15 mouse cellular contexts compared by ENCODE assay signal in the genomic region with DNA sequence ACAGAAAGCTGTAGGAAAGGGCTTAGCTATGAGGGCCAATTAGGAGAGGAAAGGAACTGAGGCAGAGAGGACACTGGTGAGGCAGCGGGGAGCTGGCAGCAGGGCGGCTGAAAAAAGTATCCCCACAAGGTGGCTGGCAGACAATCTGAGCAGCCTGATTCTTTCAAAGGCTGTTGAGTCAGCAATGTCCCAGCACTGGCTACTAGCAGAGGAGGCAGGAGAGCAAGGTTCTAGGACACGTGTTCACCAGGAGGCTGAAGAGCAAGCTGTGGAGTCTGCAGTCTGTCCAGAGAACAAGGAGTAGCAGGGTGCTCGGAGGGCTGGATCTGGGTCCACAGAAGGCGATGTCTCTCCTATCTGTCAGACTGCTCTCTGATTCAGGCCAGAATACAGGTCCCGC. TPM values are rescaled to one million over a fixed set of nuclear protein-coding genes. Genes with fewer than 3 reads are reported as not detected.
A peak's percentile ranks its signal among the peaks of the same experiment; 100 is the strongest.
DNase-seq lines count a peak whose midpoint lies in the region; ATAC-seq and TF ChIP-seq lines count a peak whose summit lies in the region.
"Had no signal": no experiment of that assay in that cellular context is flagged by ENCODE, and none has a peak within 500 bp of the region (broad histone marks: within the 10 kb centered on the region; RNA-seq: fewer than 3 reads in every experiment).

No protein-coding gene starts in this region.

- no peaks in the 10 kb centered on the region for H3K36me3 ChIP-seq in kidney, embryonic 16.5 days (ENCODE audit: insufficient read depth, low read length)
- H3K36me3 ChIP-seq in midbrain, embryonic 10.5 days: no peaks in the 10 kb centered on the region
- H3K36me3 ChIP-seq: embryonic facial prominence, embryonic 13.5 days; liver, embryonic 12.5 days had no signal

- TF ChIP-seq CTCF in left cerebral cortex, adult 2 months (IDR thresholded peaks at IDR 0.05): no peak; the same call in 1 of the 2 replicates

- peak; percentile 35 for DNase-seq in kidney, adult 18-20 months
- peak; percentile 81 for DNase-seq in cerebellum, adult 11-12 months
- peak; percentile 64 to 81 for DNase-seq in kidney, postnatal 36 days
- DNase-seq in midbrain, embryonic 10.5 days (ENCODE audit: low spot score): no peak
- no peak for DNase-seq in embryo, embryonic 10 days (ENCODE audit: low spot score)
- DNase-seq in left cerebral cortex, adult 2 months (ENCODE audit: extremely low spot score in 1 of 2, low spot score in 2 of 2): no peak
- DNase-seq: heart, postnatal 4 days; layer of hippocampus, adult 9-11 months had no signal

- 60% methylated on average over 6 of the region's 6 CpGs for WGBS in kidney, embryonic 16.5 days
- WGBS in midbrain, embryonic 10.5 days: 65% methylated on average over 6 of the region's 6 CpGs

- ATAC-seq in kidney, embryonic 16.5 days (ENCODE audit: low FRiP score, low TSS enrichment): no peak
- ATAC-seq in CD4-positive, CD25-positive, alpha-beta regulatory T cell, adult 4 months: peak; percentile 25
- ATAC-seq: liver, embryonic 12.5 days had no signal

- H3K4me1 ChIP-seq in kidney, embryonic 16.5 days (ENCODE audit: insufficient read depth, low read length): no peaks in the 10 kb centered on the region
- H3K4me1 ChIP-seq in midbrain, embryonic 10.5 days: peaks cover 3% of the 10 kb centered on the region; the same call in 1 of the 2 replicates
- H3K4me1 ChIP-seq: embryonic facial prominence, embryonic 13.5 days; liver, embryonic 12.5 days had no signal

- no peak overlapping the region for H3K4me3 ChIP-seq in kidney, embryonic 16.5 days (ENCODE audit: low read length)
- H3K4me3 ChIP-seq in midbrain, embryonic 10.5 days: no peak overlapping the region
- H3K4me3 ChIP-seq in left cerebral cortex, adult 2 months: no peak overlapping the region
- H3K4me3 ChIP-seq: embryonic facial prominence, embryonic 13.5 days; liver, embryonic 12.5 days had no signal

- no peaks in the 10 kb centered on the region for H3K9me3 ChIP-seq in kidney, embryonic 16.5 days (ENCODE audit: low read length)
- H3K9me3 ChIP-seq in midbrain, embryonic 10.5 days (replicated peaks): no peaks in the 10 kb centered on the region; the same call in 1 of the 2 replicates
- H3K9me3 ChIP-seq: embryonic facial prominence, embryonic 13.5 days; liver, embryonic 12.5 days; megakaryocyte, embryonic 14.5 days had no signal

- intact Hi-C loops in left cerebral cortex, adult 2 months (cut with DNase I): no loop called here

- no peak overlapping the region for H3K27ac ChIP-seq in kidney, embryonic 16.5 days (ENCODE audit: low read length)
- no peak overlapping the region for H3K27ac ChIP-seq in midbrain, embryonic 10.5 days (replicated peaks)
- H3K27ac ChIP-seq in left cerebral cortex, adult 2 months: no peak overlapping the region
- H3K27ac ChIP-seq: embryonic facial prominence, embryonic 13.5 days; liver, embryonic 12.5 days had no signal

- H3K9ac ChIP-seq in kidney, embryonic 16.5 days (replicated peaks; ENCODE audit: low read length): no peak overlapping the region
- H3K9ac ChIP-seq: embryonic facial prominence, embryonic 13.5 days; liver, embryonic 12.5 days had no signal

- H3K27me3 ChIP-seq in kidney, embryonic 16.5 days (ENCODE audit: insufficient read depth, low read length): no peaks in the 10 kb centered on the region
- no peaks in the 10 kb centered on the region for H3K27me3 ChIP-seq in midbrain, embryonic 10.5 days (ENCODE audit: low read depth, poor library complexity, severe bottlenecking)

- H3K4me2 ChIP-seq in kidney, embryonic 16.5 days (replicated peaks; ENCODE audit: low read depth, low read length): no peak overlapping the region
- H3K4me2 ChIP-seq: embryonic facial prominence, embryonic 13.5 days; liver, embryonic 12.5 days had no signal

RNA-seq across cellular contexts. Expression of gene Cd3e, which starts 10.3 kb away (rescaled TPM):
- not detected in 2 replicates for polyA plus RNA-seq in kidney, embryonic 16.5 days (2015; fragmentation: Nextera tagmentation; extraction: Ambion mirVana)
- polyA plus RNA-seq in CD4-positive, CD25-positive, alpha-beta regulatory T cell, adult 4 months (2017; shearing (Covaris generic)): 1,000 to 10,000 TPM; 1,413 to 1,834 TPM
- not detected in 2 replicates for polyA plus RNA-seq in midbrain, embryonic 10.5 days (2016; fragmentation: Nextera tagmentation; extraction: Ambion mirVana)
- not detected for total RNA-seq in left cerebral cortex, adult 2 months (2021)
- polyA plus RNA-seq: embryonic facial prominence, embryonic 13.5 days; liver, embryonic 12.5 days had no signal

RNA-seq across cellular contexts. Expression of gene Cd3d, which starts 17.6 kb away (rescaled TPM):
- not detected in 2 replicates for polyA plus RNA-seq in kidney, embryonic 16.5 days (2015; fragmentation: Nextera tagmentation; extraction: Ambion mirVana)
- 100 to 1,000 TPM; 544 to 973 TPM for polyA plus RNA-seq in CD4-positive, CD25-positive, alpha-beta regulatory T cell, adult 4 months (2017; shearing (Covaris generic))
- not detected in 2 replicates for polyA plus RNA-seq in midbrain, embryonic 10.5 days (2016; fragmentation: Nextera tagmentation; extraction: Ambion mirVana)
- not detected for total RNA-seq in left cerebral cortex, adult 2 months (2021)
- polyA plus RNA-seq: embryonic facial prominence, embryonic 13.5 days; liver, embryonic 12.5 days; neural tube, embryonic 14.5 days had no signal

RNA-seq across cellular contexts. Expression of gene Cd3g, which starts 18.9 kb away (rescaled TPM):
- not detected in 2 replicates for polyA plus RNA-seq in kidney, embryonic 16.5 days (2015; fragmentation: Nextera tagmentation; extraction: Ambion mirVana)
- 1,000 to 10,000 TPM; 1,425 to 1,626 TPM for polyA plus RNA-seq in CD4-positive, CD25-positive, alpha-beta regulatory T cell, adult 4 months (2017; shearing (Covaris generic))
- not detected in 2 replicates for polyA plus RNA-seq in midbrain, embryonic 10.5 days (2016; fragmentation: Nextera tagmentation; extraction: Ambion mirVana)
- total RNA-seq in left cerebral cortex, adult 2 months (2021): not detected
- polyA plus RNA-seq: frontal cortex, adult 2 months; liver, embryonic 12.5 days; neural tube, embryonic 14.5 days had no signal

RNA-seq across cellular contexts. Expression of gene Ube4a, which starts 33.8 kb away (rescaled TPM):
- polyA plus RNA-seq in kidney, embryonic 16.5 days (2015; fragmentation: Nextera tagmentation; extraction: Ambion mirVana): 24.3 and 29.1 TPM in 2 replicates
- polyA plus RNA-seq in CD4-positive, CD25-positive, alpha-beta regulatory T cell, adult 4 months (2017; shearing (Covaris generic)): 10 to 100 TPM; 26.6 to 40.4 TPM
- 24.2 and 26.8 TPM in 2 replicates for polyA plus RNA-seq in midbrain, embryonic 10.5 days (2016; fragmentation: Nextera tagmentation; extraction: Ambion mirVana)
- 10 to 100 TPM; 66.4 to 68.0 TPM for total RNA-seq in left cerebral cortex, adult 2 months (2021)

RNA-seq across cellular contexts. Expression of gene Mpzl2, which starts 40.4 kb away (rescaled TPM):
- 20.3 and 23.4 TPM in 2 replicates for polyA plus RNA-seq in kidney, embryonic 16.5 days (2015; fragmentation: Nextera tagmentation; extraction: Ambion mirVana)
- under 1 TPM; 0.16 to 0.24 TPM for polyA plus RNA-seq in CD4-positive, CD25-positive, alpha-beta regulatory T cell, adult 4 months (2017; shearing (Covaris generic))
- 0.87 and 1.0 TPM in 2 replicates for polyA plus RNA-seq in midbrain, embryonic 10.5 days (2016; fragmentation: Nextera tagmentation; extraction: Ambion mirVana)
- 1 to 10 TPM; 1.2 to 1.9 TPM for total RNA-seq in left cerebral cortex, adult 2 months (2021)
- polyA plus RNA-seq: neural tube, embryonic 14.5 days had no signal

Comparison
In these comparisons a context has a peak if more than half of its experiments do, and no peak if none do; other contexts are left out.
1. DNase-seq: peak in kidney, adult 18-20 months (single experiment), cerebellum, adult 11-12 months (single experiment) and kidney, postnatal 36 days (2 of 2); none in midbrain, embryonic 10.5 days (single experiment), embryo, embryonic 10 days (single experiment) and left cerebral cortex, adult 2 months (0 of 2).
2. RNA of gene Cd3e, which starts 10.3 kb away (polyA plus RNA-seq): 1,413 to 1,834 TPM in CD4-positive, CD25-positive, alpha-beta regulatory T cell, adult 4 months; not detected in kidney, embryonic 16.5 days and not detected in midbrain, embryonic 10.5 days; every median in the first group is over 1,000 times any median in the second.
3. RNA of gene Cd3d, which starts 17.6 kb away (polyA plus RNA-seq): 544 to 973 TPM in CD4-positive, CD25-positive, alpha-beta regulatory T cell, adult 4 months; not detected in kidney, embryonic 16.5 days and not detected in midbrain, embryonic 10.5 days; every median in the first group is over 100 times any median in the second.
4. RNA of gene Cd3g, which starts 18.9 kb away (polyA plus RNA-seq): 1,425 to 1,626 TPM in CD4-positive, CD25-positive, alpha-beta regulatory T cell, adult 4 months; not detected in kidney, embryonic 16.5 days and not detected in midbrain, embryonic 10.5 days; every median in the first group is over 1,000 times any median in the second.